Mouse (Mus musculus): ENCODE results near the gene Asah2.
A peak's percentile ranks its signal among the peaks of the same experiment; 100 is the strongest.
"Not testable (repeated sequence)": the region's sequence is repeated elsewhere in the genome, so short reads cannot be mapped to it uniquely, and the experiment has no call there.

Gene Asah2

DNA sequence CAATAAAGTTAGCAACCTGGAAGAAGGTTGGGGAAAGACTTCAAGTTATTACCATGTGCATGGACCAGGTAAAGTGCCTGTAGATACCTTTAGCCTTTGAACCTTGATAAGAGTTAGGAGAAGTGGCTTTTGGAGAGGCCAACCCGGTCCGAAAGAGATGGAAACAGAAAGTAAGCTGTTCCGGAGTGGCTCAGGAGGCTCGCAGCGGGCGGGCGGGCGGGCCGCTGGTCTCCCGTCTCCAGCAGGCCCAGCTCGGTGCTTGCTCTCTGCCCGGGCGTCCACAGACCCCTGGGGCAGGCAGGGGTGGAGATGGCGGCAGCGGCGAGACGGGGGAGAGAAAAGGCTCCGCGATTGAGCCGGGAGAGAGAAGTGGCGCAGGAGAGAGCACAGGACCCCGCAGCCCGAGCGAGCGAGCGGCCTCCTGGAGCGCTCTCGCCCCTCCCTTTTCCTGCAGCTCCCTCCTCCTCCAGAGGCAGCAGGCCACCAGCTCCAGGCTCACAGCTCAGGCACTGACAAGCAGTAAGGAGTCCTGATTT, at the start of gene Asah2:
TSS of gene Asah2 (minus strand) at position 441 of the 536 bp plus-strand sequence.
- peak; percentile 44 to 52 for DNase-seq (ENCODE audit: low spot score in 2 of 2)

DNA sequence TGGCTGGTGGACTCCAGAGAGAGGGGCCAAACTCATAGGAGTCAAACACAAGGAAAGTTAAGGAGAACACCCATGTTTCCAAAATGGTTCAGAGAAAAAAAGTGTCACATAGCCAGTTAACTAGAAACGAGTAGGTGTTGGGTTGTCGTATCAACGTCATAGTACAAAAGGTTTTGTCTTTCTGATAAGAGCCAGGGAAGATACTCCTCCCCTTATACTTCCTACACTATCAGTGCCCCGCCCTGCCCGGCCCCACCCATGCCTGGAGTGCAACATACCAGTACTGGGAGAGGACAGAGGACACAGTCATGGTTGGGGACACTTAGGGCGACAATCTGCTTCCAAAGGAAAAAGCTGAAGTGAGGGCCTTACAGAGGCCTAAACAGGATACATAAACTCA, 49.0 kb upstream of the Asah2 start:
- DNase-seq (ENCODE audit: low spot score in 2 of 2), result no peak

DNA sequence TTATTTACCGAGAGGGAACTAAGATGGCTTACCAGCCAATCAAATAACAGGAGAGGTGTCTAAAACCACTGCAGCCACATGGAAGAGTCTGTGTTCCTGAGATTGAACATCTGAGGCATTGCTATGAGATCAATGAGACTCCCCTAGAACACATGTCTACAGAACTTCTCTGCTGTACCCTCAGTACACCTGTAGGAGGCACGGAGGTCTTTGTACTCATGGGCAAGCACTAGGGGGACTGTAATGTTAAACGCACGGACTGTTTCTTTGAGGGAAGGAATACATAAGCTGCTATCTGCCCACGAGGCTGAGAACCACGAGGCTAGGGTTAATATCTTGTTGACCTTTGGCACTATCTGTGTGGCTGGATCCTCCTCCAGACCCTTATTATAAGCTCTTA, 44.5 kb upstream of the Asah2 start:
- no peak for DNase-seq (ENCODE audit: low spot score in 2 of 2)

DNA sequence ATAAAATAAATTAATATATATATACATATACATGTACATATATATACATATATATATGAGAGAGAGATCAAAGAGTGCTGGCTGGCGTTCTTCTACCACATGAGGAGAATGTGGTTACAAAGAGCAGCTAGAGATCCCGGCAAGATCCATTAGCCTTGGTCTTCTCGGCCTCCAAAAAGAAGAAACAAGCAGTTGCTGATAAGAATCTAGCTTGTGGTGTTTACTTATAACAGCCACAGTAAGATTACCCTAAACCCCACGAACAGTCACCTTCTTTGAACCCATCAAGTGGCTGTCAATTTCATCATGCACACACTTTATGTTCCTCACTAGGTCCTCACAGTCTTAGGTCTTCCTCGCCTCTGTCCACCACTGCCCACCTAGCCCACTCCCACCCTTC, 40.7 kb upstream of the Asah2 start:
- no peak for DNase-seq (ENCODE audit: low spot score in 2 of 2)

DNA sequence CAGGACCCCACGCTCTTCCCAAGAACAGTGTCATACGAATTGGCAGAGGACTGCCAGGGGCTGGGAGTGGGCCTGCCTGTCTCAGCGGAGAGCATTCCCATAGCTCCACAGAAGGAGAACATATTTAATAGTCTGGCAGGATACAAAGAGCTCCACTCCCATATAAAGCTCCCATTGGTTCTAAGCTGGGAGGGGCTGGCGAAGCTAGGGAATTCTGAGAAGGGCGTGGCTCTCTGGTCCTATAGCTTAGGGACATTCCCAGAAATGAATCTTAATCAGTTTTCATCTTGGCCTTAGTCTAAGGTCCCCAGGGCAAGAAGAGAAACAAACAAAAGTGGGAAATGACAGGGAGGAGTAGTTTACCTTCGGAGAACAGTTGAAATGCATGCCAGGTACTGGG, 34.4 kb upstream of the Asah2 start:
- no peak for DNase-seq (ENCODE audit: low spot score in 2 of 2)

DNA sequence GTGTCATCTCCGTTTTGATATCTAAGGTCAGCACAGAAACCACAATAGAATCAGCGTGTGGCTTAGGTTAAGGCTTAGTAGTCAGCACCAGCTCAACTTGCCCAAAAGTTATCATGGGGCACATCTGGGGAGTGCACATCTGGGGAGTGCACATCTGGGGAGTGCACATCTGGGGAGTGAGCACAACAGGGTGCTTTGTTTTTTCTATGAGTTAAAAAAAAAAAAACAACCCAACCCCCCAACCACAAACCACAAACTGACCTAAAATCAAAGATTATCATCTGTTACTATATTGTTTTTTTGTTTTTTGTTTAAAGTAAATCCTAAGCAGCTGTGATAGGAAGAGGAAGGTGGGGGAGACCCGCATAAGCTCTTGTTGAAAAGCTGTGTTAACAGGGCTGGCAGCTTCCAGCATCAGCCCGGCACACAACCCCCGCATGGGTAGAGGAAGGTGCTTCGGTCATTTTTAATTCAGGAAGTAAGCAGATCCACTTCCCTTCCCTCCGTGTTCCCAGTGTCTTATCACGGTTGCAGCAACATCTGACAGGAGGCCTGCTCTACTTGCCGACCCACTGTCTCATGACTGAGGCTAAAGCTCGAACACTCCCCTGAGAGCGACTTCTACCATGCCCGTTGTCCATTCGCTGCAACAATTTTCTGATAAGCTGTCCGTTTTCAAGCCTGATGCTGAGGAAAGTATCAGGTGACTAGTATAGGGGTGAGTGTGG, 30.5 kb upstream of the Asah2 start:
- DNase-seq (ENCODE audit: low spot score in 2 of 2), result no peak

DNA sequence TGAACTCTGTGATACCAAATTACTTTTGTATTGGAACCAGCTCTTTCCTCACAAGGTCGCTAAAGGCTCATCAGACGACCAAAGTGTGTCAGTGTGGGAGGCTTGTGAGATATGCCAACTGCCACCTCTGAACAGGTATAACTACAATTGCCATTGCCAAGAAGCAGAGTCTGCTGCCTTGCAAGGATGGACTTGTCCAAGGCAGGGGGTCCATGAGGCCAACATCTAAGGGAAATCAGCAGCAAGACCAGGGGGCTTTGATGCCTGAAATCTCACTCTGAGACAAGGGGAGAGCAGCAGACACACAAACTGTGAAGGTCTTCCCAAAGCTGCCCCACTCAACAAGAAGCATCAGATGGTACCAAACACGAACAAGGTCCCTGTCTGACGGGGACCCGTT, 29.9 kb upstream of the Asah2 start:
- no peak for DNase-seq (ENCODE audit: low spot score in 2 of 2)

DNA sequence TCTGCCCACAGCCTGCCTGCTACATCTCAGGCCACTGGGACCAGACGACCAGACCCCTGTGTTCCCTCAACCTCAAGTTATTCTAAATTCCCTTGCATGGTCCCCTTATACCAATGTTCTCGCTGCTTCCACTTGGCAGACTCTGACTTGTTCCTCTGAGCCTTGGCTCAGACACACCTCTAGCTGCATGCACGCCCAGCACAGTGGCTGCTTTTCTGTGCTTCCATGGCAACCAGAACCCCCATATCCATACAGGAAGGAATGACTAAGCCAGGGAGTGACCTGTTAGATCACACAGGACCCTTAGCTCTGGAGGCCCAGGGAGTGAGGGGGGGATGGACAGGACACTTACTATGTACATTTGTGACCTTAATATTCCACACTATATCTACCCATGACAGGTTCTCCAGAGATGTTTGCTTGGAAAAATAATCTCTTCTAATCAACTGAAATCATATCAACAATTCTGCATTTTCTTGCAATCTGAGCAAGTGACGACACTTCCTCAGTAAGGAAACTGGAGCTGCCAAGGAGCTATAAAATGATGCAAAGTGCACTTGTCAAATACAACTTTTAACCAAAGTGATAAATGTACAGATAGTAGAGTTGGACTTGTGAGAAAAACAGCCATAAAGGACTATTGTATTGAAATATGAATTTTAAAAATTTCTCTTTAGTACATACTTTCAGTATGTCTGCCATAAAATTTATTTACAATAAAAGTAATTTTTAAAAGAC, 29.0 kb upstream of the Asah2 start:
- DNase-seq (ENCODE audit: low spot score in 2 of 2), result peak; percentile 14 to 22

DNA sequence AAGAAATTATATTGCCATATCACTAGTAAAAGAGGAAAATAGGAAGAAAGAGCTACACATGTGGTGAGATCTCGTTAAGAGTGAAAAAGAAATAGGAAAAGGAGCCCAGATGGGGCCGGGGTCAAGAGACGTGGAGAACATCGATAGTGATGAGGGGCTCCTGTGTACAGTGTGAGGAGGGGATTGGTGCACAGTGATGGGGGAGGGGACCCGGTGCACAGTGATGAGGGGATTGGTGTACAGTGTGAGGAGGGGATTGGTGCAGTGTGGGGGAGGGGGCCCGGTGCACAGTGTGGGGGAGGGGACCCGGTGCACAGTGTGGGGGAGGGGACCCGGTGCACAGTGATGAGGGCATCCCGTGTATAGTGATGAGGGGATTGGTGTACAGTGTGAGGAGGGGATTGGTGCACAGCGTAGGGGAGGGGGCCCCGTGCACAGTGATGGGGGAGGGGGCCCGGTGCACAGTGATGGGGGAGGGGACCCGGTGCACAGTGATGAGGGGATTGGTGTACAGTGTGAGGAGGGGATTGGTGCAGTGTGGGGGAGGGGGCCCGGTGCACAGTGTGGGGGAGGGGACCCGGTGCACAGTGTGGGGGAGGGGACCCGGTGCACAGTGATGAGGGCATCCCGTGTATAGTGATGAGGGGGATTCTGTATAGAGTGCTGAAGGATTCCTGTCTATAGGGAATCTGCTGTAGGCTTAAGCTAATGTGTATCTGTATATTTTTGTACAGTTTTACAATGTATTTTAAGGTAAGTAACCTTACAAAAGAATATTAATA, 23.9 kb upstream of the Asah2 start:
- DNase-seq (ENCODE audit: low spot score in 2 of 2), result not testable (repeated sequence)

DNA sequence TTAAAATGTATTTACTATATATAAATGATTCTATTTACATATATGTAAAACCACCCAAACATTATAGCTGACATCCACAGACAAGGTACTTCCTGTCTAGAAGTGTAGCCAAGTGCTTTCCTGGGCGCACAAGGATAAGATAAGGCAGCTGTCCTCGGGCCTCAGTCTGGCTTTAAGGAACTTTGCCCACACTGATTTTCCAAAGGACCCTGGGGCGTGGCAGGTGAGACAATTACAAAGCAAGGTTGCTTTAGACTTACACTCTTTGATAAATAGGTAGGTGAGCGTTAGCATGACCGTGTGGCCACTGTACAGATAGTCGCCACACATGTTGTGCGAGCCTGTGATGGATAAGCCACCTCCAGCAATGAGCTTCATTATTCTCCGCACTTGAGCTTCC, 21.3 kb upstream of the Asah2 start:
- DNase-seq (ENCODE audit: low spot score in 2 of 2), result no peak

DNA sequence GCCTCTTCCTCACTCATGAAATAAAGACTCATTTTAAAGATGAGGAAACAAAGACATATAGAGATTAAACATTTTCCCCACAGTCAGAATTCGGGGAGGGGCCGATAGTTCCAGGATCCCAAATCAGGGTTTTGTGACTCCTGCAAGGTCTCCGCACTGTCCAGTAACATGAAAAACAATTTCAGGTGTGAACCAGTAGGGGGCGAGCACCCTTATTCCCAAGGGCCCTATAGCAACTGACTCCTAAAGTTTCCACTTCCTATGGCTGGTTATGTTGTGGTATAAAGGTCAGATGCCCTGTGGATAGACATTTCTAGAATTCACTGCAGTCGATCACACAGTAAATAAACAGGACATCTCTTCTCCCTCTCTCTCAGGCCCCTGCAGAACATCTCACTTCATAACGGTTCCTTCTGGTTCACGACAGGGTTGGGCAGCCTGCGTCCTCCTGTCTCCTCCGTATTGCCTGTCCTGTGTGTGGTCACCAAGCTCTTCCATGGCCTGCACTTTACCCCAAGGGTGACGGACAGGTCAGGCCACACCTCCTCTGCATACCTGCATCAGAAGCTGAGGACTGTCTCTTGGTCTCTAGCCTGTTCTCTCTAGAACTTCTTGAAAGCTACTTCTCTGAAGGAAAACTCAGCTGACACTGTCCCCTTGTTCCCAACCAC, 19.3 kb upstream of the Asah2 start:
- no peak for DNase-seq (ENCODE audit: low spot score in 2 of 2)

DNA sequence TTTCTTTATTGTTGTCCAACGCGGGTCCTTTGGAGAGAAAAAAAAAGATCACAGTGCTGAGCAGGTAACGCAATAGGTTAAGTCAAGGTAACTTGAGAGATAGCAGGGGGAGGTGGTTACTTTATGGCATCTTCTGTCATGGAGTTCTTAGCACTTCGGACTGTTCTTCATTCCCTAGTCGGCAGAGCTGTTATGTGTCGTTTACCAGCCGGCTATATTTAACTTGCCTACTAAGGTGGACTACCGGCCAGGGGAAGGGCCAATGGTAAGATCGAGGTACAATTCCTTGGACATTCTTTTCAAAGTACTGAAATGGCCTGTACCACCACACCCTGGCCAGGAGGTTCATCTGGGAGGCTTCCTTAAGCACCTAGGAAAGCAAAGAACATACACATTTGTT, 16.1 kb upstream of the Asah2 start:
- no peak for DNase-seq (ENCODE audit: low spot score in 2 of 2)

DNA sequence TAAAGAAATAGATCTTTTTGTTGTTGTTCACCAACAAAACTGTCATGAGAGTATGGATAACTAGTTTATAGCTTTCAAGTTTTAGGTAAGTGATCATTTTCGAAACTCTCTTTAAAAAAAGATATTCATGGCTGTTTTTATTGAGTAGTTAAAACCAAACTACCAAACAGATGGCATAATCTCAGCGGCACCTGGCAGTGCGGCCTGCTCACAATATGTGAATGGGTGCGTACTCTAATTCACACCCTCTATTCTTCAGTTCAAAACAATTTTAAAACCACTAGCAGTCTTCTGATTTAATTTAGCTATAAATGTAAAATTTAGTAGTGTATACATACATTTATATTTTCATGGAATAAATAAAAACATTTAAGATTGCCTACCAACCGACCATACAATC, 15.2 kb upstream of the Asah2 start:
- no peak for DNase-seq (ENCODE audit: low spot score in 2 of 2)

DNA sequence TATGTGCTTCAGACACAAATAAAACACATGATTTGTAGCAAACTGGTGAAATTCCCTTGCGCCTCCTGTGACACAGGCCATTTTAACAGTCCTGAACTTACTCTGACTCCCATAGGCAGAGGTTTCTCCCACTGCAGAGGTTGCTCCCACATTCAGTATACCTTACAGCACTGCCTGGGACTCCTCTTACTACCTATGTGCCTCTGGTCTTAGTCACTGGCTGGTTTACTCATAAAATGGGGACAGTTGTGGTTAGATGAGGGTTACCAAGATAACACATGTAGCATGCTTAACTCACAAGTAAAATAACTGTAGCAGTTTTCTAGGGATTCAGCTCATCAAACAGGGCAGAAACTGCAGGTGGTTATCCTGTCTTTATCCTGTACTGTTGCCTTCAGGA, 12.8 kb upstream of the Asah2 start:
- DNase-seq (ENCODE audit: low spot score in 2 of 2), result no peak

DNA sequence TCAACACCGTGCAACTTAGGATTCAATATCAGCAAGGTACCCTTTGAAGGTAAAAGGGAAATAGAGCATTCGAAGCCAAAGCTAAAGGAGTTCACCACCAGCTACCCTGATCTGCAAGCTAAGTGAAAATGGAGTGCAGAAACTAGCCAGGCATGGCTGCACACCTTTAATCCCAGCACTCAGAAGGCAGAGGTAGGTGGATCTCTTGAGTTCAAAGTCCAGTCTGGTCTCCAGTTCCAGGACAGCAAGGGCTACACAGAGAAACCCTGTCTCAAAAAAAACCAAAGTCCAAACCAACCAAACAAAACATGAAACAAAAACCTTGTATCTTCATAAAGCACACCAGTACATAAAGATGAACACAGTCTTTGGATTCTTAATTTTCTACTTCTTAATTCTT, 11.7 kb upstream of the Asah2 start:
- no peak for DNase-seq (ENCODE audit: low spot score in 2 of 2)

DNA sequence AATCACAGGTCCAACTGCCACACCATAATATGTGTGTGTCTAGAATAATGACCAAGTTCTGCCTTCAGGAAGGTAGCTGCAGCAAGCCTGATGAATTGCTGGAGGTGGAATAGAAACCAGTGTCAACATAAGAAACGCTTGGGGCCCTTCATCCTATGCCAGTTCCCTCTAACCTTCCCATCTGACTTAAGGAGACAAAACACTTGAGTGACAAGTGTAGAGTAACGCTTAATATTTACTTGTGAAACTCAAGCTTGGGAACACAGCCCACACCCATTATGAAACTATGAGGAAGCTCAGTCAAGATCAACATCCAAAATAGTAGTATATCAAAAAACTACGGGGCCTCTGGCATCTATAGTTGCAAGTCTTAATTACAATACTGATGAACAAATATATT, 10.5 kb upstream of the Asah2 start:
- DNase-seq (ENCODE audit: low spot score in 2 of 2), result no peak

DNA sequence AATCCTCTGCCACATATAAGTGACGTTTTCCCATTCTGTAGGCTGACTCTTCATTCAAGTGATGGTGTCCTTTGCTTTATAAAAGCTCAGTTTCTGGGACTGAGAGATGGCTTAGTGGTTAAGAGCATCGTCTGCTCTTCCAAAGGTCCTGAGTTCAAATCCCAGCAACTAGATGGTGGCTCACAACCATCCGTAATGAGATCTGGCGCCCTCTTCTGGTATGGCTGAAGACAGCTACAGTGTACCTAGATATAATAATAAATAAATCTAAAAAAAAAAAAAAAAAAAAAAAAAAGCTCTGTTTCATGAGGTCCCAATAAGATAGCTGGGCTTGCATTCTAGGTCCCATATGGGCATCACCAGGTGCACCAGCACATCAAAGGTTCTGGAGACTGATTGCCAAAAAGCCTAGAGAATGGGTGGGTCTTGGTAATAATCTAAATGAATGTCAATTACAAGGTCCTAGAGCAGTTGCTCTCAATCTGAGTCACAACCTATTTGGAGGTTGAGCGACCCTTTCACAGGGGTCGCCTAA, 9.5 kb upstream of the Asah2 start:
- DNase-seq (ENCODE audit: low spot score in 2 of 2), result no peak

DNA sequence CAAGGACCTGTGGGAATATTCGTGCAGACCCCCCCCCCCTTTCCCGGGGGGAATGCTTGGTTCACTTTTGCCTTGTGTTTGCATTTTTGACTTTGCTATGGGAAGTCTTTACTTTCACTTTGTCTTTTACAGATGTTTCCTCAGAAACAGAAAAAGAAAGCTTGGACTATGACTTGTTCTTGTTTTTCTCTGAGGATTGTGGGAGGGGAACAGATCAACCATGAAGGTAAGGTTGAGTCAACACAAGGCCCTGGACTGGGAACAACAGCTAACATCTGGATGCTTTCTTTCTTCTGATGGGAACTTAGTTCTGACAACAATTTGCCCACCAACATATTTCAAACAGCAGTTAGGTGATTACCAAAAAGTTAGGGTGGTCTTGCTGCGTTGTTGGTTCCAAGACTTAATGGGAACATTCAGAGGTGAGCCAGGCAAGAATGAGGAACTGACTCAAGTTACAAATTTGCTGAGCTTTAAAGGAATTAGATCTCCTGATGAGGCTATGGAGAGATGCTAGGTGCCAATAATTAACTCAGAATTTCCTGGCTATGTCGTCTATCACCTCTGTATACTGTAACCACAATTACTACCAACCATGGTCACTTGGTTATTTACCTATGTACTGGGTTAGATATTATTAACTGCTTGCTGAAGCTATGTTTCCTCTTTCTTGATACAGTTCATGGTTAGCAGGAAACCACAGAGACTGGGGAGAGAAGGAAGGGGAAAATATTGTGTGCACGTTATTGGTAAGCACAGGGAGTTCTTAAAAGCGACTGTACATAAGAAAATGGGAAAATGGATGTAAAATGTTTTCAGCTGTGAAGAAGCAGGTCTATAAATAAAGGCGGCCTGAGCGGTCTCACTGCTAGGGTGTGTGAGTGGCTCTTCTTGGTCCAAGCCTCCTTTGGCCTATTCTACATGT, 4.1 kb upstream of the Asah2 start:
- no peak for DNase-seq (ENCODE audit: low spot score in 2 of 2)

DNA sequence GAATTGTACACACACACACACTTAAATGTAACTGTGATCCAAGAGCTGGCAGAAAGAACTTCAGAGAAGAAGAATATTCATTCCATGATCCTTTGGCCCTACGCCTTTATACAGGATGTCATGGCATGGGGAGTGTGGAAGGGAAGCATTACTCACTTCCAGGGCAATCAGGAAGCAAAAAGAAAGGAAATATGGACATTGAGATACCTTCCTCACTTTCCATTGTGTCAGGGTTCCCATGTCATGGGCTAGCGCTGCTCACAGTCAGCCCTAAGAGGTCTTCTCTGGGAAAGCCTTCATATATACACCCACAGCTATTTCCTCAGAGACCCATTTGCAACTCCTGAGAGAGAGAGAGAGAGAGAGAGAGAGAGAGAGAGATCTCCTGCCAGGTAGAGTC, 1.3 kb downstream of the Asah2 start:
- DNase-seq (ENCODE audit: low spot score in 2 of 2), result no peak

DNA sequence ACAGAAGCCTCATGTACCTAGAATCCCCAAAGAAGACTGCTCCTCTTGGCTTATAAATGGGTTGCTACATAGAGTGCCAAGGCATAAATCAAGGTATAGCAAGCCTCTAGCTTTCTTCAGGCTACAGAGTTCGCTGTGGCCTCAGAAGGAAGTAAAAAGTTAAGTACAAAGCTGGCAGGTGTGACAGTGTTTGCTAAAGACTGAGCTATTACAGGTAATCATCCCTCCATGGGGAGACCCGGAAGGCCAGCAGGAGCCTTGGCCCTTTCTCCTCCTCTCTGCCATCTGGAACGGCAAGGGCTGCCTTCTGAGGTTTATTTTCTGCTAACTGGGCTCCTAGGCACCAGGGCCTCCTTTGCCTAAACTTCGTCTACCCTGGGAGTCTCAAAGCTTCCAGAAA, 3.8 kb downstream of the Asah2 start:
- no peak for DNase-seq (ENCODE audit: low spot score in 2 of 2)

DNA sequence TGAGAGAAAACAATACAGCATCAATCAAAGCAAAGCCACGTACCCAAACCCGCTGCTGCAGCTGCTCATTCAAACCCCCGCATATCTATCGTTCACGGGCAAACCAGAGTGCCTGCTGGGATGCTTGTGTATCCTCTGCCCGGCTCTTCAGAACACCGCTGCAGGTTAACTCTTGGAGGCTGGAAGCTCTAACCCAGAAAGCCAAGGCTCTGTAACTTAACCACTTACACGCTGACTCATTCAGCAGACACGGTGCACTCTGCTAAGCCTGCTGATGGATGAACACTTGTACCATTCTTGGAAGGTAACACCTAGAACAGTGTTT, 5.1 kb downstream of the Asah2 start:
- DNase-seq (ENCODE audit: low spot score in 2 of 2), result peak in 1 of 2 experiments; percentile 20
